Mouse (Mus musculus): ENCODE data around the gene Umps. TPM values are rescaled to one million over a fixed set of nuclear protein-coding genes. Genes with fewer than 3 reads are reported as not detected.

Umps gene
- polyA plus RNA-seq, 1 experiment from 2014 or later = 30.9 TPM

GRCm38 (mm10) chr16:33927263-33927824 lies 39.5 kb downstream of the Umps start:
- WGBS = 75% methylated on average over 6 of the region's 6 CpGs
- no peak overlapping the region for H3K4me2 ChIP-seq (ENCODE audit: low read length)
- no peaks in the 10 kb centered on the region for H3K36me3 ChIP-seq (ENCODE audit: control insufficient read depth, insufficient read depth)
- no peaks in the 10 kb centered on the region for H3K9me3 ChIP-seq (ENCODE audit: control insufficient read depth, low read length)
- ATAC-seq = no peak
- H3K27me3 ChIP-seq (replicated peaks; ENCODE audit: control insufficient read depth, insufficient read depth, low read length) = 0 out of 2 replicates have a peak, but pooled peaks cover 3% of the 10 kb centered on the region
- H3K9ac ChIP-seq (replicated peaks; ENCODE audit: low read depth, low read length) = no peak overlapping the region
- H3K4me1 ChIP-seq (replicated peaks; ENCODE audit: control insufficient read depth, insufficient read depth, low read length) = peaks cover 5% of the 10 kb centered on the region; the same call in 1 of the 2 replicates
- H3K27ac ChIP-seq (ENCODE audit: low read length) = no peak overlapping the region
- no peak overlapping the region for H3K4me3 ChIP-seq (replicated peaks; ENCODE audit: low read length)

- Histone ChIP-seq H3K4me3 (replicated peaks; ENCODE audit: low read length) (no peak overlapping the region), H3K36me3 (ENCODE audit: control insufficient read depth, insufficient read depth) (no peaks in the 10 kb centered on the region), H3K9me3 (ENCODE audit: control insufficient read depth, low read length) (no peaks in the 10 kb centered on the region), H3K27ac (ENCODE audit: low read length) (no peak overlapping the region), H3K9ac (replicated peaks; ENCODE audit: low read depth, low read length) (no peak overlapping the region), H3K4me2 (ENCODE audit: low read length) (no peak overlapping the region), H3K4me1 (replicated peaks; ENCODE audit: control insufficient read depth, insufficient read depth, low read length) (peaks cover 4% of the 10 kb centered on the region; the same call in 1 of the 2 replicates), H3K27me3 (replicated peaks; ENCODE audit: control insufficient read depth, insufficient read depth, low read length) (0 out of 2 replicates have a peak, but pooled peaks cover 3% of the 10 kb centered on the region)
- 89% methylated on average over 8 of the region's 8 CpGs for WGBS
- ATAC-seq = no peak
Measured at GRCm38 (mm10) chr16:33923758-33924157, 43.1 kb downstream of the Umps start.

- Histone ChIP-seq H3K4me1 (replicated peaks; ENCODE audit: control insufficient read depth, insufficient read depth, low read length) (0 out of 2 replicates have a peak, but pooled peaks cover 2% of the 10 kb centered on the region), H3K9ac (replicated peaks; ENCODE audit: low read depth, low read length) (no peak overlapping the region), H3K4me3 (replicated peaks; ENCODE audit: low read length) (no peak overlapping the region), H3K27ac (ENCODE audit: low read length) (no peak overlapping the region), H3K9me3 (ENCODE audit: control insufficient read depth, low read length) (no peaks in the 10 kb centered on the region), H3K36me3 (ENCODE audit: control insufficient read depth, insufficient read depth) (no peaks in the 10 kb centered on the region), H3K27me3 (replicated peaks; ENCODE audit: control insufficient read depth, insufficient read depth, low read length) (0 out of 2 replicates have a peak, but pooled peaks cover 3% of the 10 kb centered on the region), H3K4me2 (ENCODE audit: low read length) (no peak overlapping the region)
- no peak for ATAC-seq
- WGBS = 59% methylated on average over 5 of the region's 5 CpGs
Measured at GRCm38 (mm10) chr16:33923001-33923316, 43.9 kb downstream of the Umps start.

- Histone ChIP-seq H3K27ac (ENCODE audit: low read length) (no peak overlapping the region), H3K4me2 (ENCODE audit: low read length) (no peak overlapping the region), H3K9me3 (ENCODE audit: control insufficient read depth, low read length) (no peaks in the 10 kb centered on the region), H3K36me3 (ENCODE audit: control insufficient read depth, insufficient read depth) (no peaks in the 10 kb centered on the region), H3K27me3 (replicated peaks; ENCODE audit: control insufficient read depth, insufficient read depth, low read length) (0 out of 2 replicates have a peak, but pooled peaks cover 3% of the 10 kb centered on the region), H3K4me1 (replicated peaks; ENCODE audit: control insufficient read depth, insufficient read depth, low read length) (0 out of 2 replicates have a peak, but pooled peaks cover 5% of the 10 kb centered on the region), H3K4me3 (replicated peaks; ENCODE audit: low read length) (no peak overlapping the region), H3K9ac (replicated peaks; ENCODE audit: low read depth, low read length) (no peak overlapping the region)
- no peak for ATAC-seq
- 60% methylated on average over 18 of the region's 18 CpGs for WGBS
Measured at GRCm38 (mm10) chr16:33922111-33923000, 44.5 kb downstream of the Umps start.

GRCm38 (mm10) chr16:33921514-33921913 lies 45.3 kb downstream of the Umps start:
- no peaks in the 10 kb centered on the region for H3K36me3 ChIP-seq (ENCODE audit: control insufficient read depth, insufficient read depth)
- H3K4me1 ChIP-seq (replicated peaks; ENCODE audit: control insufficient read depth, insufficient read depth, low read length) = peaks cover 14% of the 10 kb centered on the region; the same call in 1 of the 2 replicates
- H3K9ac ChIP-seq (replicated peaks; ENCODE audit: low read depth, low read length) = no peak overlapping the region
- no peaks in the 10 kb centered on the region for H3K9me3 ChIP-seq (ENCODE audit: control insufficient read depth, low read length)
- H3K27ac ChIP-seq (ENCODE audit: low read length) = no peak overlapping the region
- no peak for ATAC-seq
- H3K4me3 ChIP-seq (replicated peaks; ENCODE audit: low read length) = no peak overlapping the region
- WGBS = 89% methylated on average over 5 of the region's 5 CpGs
- 0 out of 2 replicates have a peak, but pooled peaks cover 3% of the 10 kb centered on the region for H3K27me3 ChIP-seq (replicated peaks; ENCODE audit: control insufficient read depth, insufficient read depth, low read length)
- H3K4me2 ChIP-seq (ENCODE audit: low read length) = no peak overlapping the region

- H3K4me1 ChIP-seq (replicated peaks; ENCODE audit: control insufficient read depth, insufficient read depth, low read length) = peaks cover 16% of the 10 kb centered on the region; the same call in 1 of the 2 replicates
- H3K9ac ChIP-seq (replicated peaks; ENCODE audit: low read depth, low read length) = no peak overlapping the region
- no peak overlapping the region for H3K4me2 ChIP-seq (ENCODE audit: low read length)
- 80% methylated on average over 5 of the region's 5 CpGs for WGBS
- H3K27ac ChIP-seq (ENCODE audit: low read length) = no peak overlapping the region
- H3K27me3 ChIP-seq (replicated peaks; ENCODE audit: control insufficient read depth, insufficient read depth, low read length) = no peaks in the 10 kb centered on the region
- no peaks in the 10 kb centered on the region for H3K36me3 ChIP-seq (ENCODE audit: control insufficient read depth, insufficient read depth)
- H3K9me3 ChIP-seq (ENCODE audit: control insufficient read depth, low read length) = no peaks in the 10 kb centered on the region
- no peak for ATAC-seq
- H3K4me3 ChIP-seq (replicated peaks; ENCODE audit: low read length) = no peak overlapping the region
Measured at GRCm38 (mm10) chr16:33917926-33918325, 48.9 kb downstream of the Umps start.

- no peak for ATAC-seq
- Histone ChIP-seq H3K9ac (replicated peaks; ENCODE audit: low read depth, low read length) (no peak overlapping the region), H3K4me3 (replicated peaks; ENCODE audit: low read length) (no peak overlapping the region), H3K36me3 (ENCODE audit: control insufficient read depth, insufficient read depth) (no peaks in the 10 kb centered on the region), H3K27ac (ENCODE audit: low read length) (no peak overlapping the region), H3K4me1 (replicated peaks; ENCODE audit: control insufficient read depth, insufficient read depth, low read length) (peaks cover 16% of the 10 kb centered on the region; the same call in 1 of the 2 replicates), H3K9me3 (ENCODE audit: control insufficient read depth, low read length) (no peaks in the 10 kb centered on the region), H3K4me2 (ENCODE audit: low read length) (no peak overlapping the region), H3K27me3 (replicated peaks; ENCODE audit: control insufficient read depth, insufficient read depth, low read length) (no peaks in the 10 kb centered on the region)
- WGBS = 71% methylated on average over 5 of the region's 5 CpGs
Measured at GRCm38 (mm10) chr16:33917390-33917789, 49.4 kb downstream of the Umps start.

- peak; percentile 59; the same call in 1 of the 2 replicates for ATAC-seq
- Histone ChIP-seq H3K36me3 (ENCODE audit: control insufficient read depth, insufficient read depth) (no peaks in the 10 kb centered on the region), H3K9ac (replicated peaks; ENCODE audit: low read depth, low read length) (no peak overlapping the region), H3K4me1 (replicated peaks; ENCODE audit: control insufficient read depth, insufficient read depth, low read length) (peaks cover 14% of the 10 kb centered on the region; the same call in 1 of the 2 replicates), H3K4me3 (replicated peaks; ENCODE audit: low read length) (no peak overlapping the region), H3K9me3 (ENCODE audit: control insufficient read depth, low read length) (no peaks in the 10 kb centered on the region), H3K4me2 (ENCODE audit: low read length) (no peak overlapping the region), H3K27me3 (replicated peaks; ENCODE audit: control insufficient read depth, insufficient read depth, low read length) (no peaks in the 10 kb centered on the region), H3K27ac (ENCODE audit: low read length) (no peak overlapping the region)
- WGBS = 61% methylated on average over 12 of the region's 12 CpGs
Measured at GRCm38 (mm10) chr16:33916473-33917251, 50.2 kb downstream of the Umps start.

- Histone ChIP-seq H3K4me1 (replicated peaks; ENCODE audit: control insufficient read depth, insufficient read depth, low read length) (peaks cover 14% of the 10 kb centered on the region; the same call in 1 of the 2 replicates), H3K9ac (replicated peaks; ENCODE audit: low read depth, low read length) (no peak overlapping the region), H3K27ac (ENCODE audit: low read length) (no peak overlapping the region), H3K36me3 (ENCODE audit: control insufficient read depth, insufficient read depth) (no peaks in the 10 kb centered on the region), H3K9me3 (ENCODE audit: control insufficient read depth, low read length) (no peaks in the 10 kb centered on the region), H3K4me3 (replicated peaks; ENCODE audit: low read length) (no peak overlapping the region), H3K27me3 (replicated peaks; ENCODE audit: control insufficient read depth, insufficient read depth, low read length) (no peaks in the 10 kb centered on the region), H3K4me2 (ENCODE audit: low read length) (no peak overlapping the region)
- no peak for ATAC-seq
- WGBS = 63% methylated on average over 4 of the region's 4 CpGs
Measured at GRCm38 (mm10) chr16:33914997-33915396, 51.8 kb downstream of the Umps start.
